Mouse (Mus musculus) olfactory bulb, adult 2 months (tissue): ENCODE results near the gene Agbl5. TPM values are rescaled to one million over a fixed set of nuclear protein-coding genes. Genes with fewer than 3 reads are reported as not detected.

Experiments used
- H3K27ac ChIP-seq: fragments of 200-500 bp; 2 replicates; pipeline ENCODE4 v1.5.1; 2012; ENCODE audit warnings: low read depth, low read length; ENCODE audit not compliant: insufficient read depth
- H3K4me1 ChIP-seq: fragments of 200-500 bp; 2 replicates; pipeline ENCODE4 v1.6.1; 2012; ENCODE audit warnings: low read length; ENCODE audit not compliant: control insufficient read depth, insufficient read depth
- H3K4me3 ChIP-seq: fragments of 200-500 bp; 2 replicates; pipeline ENCODE4 v1.5.1; 2012; ENCODE audit warnings: mild to moderate bottlenecking, low read depth, low read length, moderate library complexity; ENCODE audit not compliant: insufficient read depth
- CTCF ChIP-seq: fragments of 200-500 bp; IDR thresholded peaks from 2 replicates; pipeline ENCODE4 v1.5.1; 2012; ENCODE audit warnings: low read depth, mild to moderate bottlenecking, low read length, moderate library complexity; ENCODE audit not compliant: insufficient read depth
- POLR2A ChIP-seq: fragments of 200-500 bp; IDR thresholded peaks from 2 replicates; pipeline ENCODE4 v1.6.1; 2012; ENCODE audit warnings: mild to moderate bottlenecking, low read depth, low read length, moderate library complexity; ENCODE audit not compliant: insufficient read depth
- WGBS: fragments of 180-500 bp; shearing (Covaris S2); methylation state at CpG from one replicate; pipeline ENCODE4 v1.1.7; 2018; 5-methylcytosine and 5-hydroxymethylcytosine counted together
- polyA plus RNA-seq: library from polyadenylated mRNA; stranded (reverse); fragments of >200 nt; gene quantifications from 2 replicates; pipeline ENCODE4 v1.2.4, GENCODE M21; 2012; ENCODE audit warnings: low replicate concordance; ENCODE audit not compliant: missing spikeins, insufficient read depth, insufficient read length

Agbl5 gene
- polyA plus RNA-seq, 1 experiment = not detected

- 75% methylated on average over 5 of the region's 5 CpGs for WGBS
- H3K27ac ChIP-seq = no peak overlapping the region
- H3K4me3 ChIP-seq = no peak overlapping the region
- peaks cover 7% of the 10 kb centered on the region; the same call in 1 of the 2 replicates for H3K4me1 ChIP-seq
- no peak for TF ChIP-seq CTCF
- TF ChIP-seq POLR2A = no peak
Measured at GRCm38 (mm10) chr5:30934725-30935461, 46.4 kb downstream of the Agbl5 start.

GRCm38 (mm10) chr5:30943004-30943403 is 54.5 kb downstream of the Agbl5 start:
- Histone ChIP-seq H3K4me1 (peaks cover 8% of the 10 kb centered on the region), H3K27ac (no peak overlapping the region), H3K4me3 (no peak overlapping the region)
- no peak for TF ChIP-seq POLR2A
- WGBS = 95% methylated on average over 2 of the region's 2 CpGs

- 92% methylated on average over 6 of the region's 6 CpGs for WGBS
- Histone ChIP-seq H3K27ac (no peak overlapping the region), H3K4me3 (no peak overlapping the region), H3K4me1 (peaks cover 11% of the 10 kb centered on the region)
- TF ChIP-seq CTCF = no peak
- no peak for TF ChIP-seq POLR2A
Measured at GRCm38 (mm10) chr5:30944344-30944743, 55.9 kb downstream of the Agbl5 start.

DNA sequence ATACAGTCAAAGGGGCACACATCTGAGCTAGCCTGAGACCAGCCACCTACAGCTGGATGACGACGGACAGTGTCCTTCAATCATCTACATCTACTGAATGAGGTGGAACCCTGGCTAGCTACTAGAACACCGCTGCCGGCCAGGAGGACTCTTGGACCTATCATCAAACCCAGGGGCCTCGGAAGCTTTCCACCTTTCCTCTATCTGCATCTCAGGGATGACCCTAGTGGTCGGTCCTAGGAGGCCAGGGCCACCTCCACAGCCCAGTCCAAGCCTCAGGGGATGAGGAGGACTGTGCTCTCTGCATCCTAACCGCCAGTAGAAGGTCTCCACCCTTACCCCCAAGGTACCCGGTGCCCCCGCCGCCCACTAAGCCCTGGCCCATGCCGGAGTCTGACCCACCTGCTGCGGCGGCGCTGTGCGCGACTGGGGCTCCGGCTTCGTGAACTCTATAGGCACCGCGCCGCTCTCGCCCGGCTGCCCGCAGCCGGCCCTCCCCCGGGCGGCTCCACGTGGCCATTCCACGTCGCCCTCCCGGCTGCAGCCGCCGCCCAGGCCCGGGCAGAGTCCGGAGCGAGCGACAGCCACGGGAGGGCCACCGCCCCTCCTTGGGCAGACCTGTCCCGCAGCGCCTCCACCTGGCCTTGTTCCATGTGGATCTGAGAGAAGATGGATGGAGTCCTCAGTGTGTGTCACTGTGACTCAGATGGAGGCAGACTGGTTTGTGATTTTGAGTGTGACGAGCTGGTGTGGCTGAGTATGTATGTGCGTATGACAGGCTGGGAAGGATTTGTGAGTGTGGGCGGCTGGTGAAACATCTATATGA is 56.7 kb downstream of the Agbl5 start, which contains the start of gene Cgref1:
Gene Cgref1 (minus strand): TSS at position 636 of the 826 bp plus-strand sequence.
- TF ChIP-seq POLR2A (no peak), CTCF (0 out of 2 replicates have a peak, but pooled peaks have one; percentile 13)
- Histone ChIP-seq H3K4me1 (peaks cover 11% of the 10 kb centered on the region), H3K27ac (no peak within 1 kb of the TSS), H3K4me3 (peak within 1 kb of the TSS; percentile 50)
- 6% methylated on average over 44 of the region's 44 CpGs for WGBS

GRCm38 (mm10) chr5:30948620-30949019 is 60.1 kb downstream of the Agbl5 start:
- TF ChIP-seq POLR2A (no peak), CTCF (no peak)
- Histone ChIP-seq H3K4me1 (peaks cover 14% of the 10 kb centered on the region), H3K27ac (no peak overlapping the region), H3K4me3 (no peak overlapping the region)
- WGBS = 83% methylated on average over 5 of the region's 5 CpGs

DNA sequence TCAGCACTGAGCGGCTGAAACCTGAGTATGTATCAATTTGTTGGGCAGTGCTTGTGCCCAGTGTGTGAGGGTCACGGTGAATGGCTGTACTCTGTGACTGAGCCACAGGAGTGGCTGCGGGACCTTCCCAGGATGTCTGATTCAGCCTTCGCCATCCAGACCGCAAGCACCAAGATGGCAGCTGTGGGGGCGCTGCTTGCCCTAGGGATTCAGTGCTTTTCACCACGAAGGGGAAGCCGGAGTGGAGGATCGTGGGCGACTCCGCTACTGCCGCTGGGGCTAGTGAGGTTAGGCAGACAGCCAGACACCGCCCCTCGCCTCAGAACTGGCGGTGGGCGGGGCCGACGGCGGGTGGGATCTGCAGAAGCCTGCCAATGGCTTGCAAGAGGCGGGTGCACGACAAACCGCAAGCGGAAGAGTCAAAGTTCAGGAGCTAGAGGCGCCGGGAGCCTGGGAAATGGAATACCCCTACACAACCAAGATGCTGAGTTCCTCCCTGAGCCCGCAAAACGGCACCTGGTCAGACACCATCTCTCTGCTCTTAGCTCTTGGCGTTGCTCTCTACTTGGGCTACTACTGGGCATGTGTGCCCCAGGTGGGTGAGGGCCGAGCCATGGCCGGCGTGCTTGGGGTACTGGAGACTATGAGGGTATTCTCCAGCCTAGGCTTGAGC is 61.3 kb downstream of the Agbl5 start:
- peak; percentile 59 for TF ChIP-seq POLR2A
- no peak for TF ChIP-seq CTCF
- WGBS = under 1% methylated on average over 31 of the region's 31 CpGs
- Histone ChIP-seq H3K4me1 (peaks cover 14% of the 10 kb centered on the region), H3K4me3 (peak overlapping the region; percentile 60), H3K27ac (peak overlapping the region; percentile 78)

GRCm38 (mm10) chr5:30950451-30950850 is 62.0 kb downstream of the Agbl5 start:
- peak overlapping the region; percentile 5; the same call in 1 of the 2 replicates for H3K27ac ChIP-seq
- WGBS = 33% methylated on average over 4 of the region's 4 CpGs

DNA sequence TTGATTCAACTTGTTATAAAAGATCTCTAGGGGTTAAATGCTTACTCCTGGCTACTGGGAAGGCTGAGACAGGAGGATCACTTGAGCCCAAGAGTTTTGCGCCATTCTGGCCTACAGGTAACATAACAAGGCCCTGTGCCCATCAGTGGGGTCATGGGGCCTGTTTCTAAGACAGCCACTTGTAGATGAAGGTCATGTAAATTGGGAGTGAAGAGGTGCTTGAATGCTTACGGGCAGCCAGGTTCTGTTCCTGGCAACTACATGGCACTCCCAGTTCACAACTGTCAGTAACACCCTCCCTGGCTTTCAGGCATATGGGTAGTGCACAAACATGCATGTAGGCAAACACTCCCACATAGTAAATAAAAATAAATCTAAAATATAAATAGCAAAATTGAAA is 62.4 kb downstream of the Agbl5 start:
- Histone ChIP-seq H3K27ac (no peak overlapping the region), H3K4me1 (peaks cover 8% of the 10 kb centered on the region), H3K4me3 (no peak overlapping the region)
- TF ChIP-seq CTCF (no peak), POLR2A (no peak)
- 83% methylated on average over 2 of the region's 2 CpGs for WGBS

More at GRCm38 (mm10) chr5:30950451-30950850, 62.0 kb downstream of the Agbl5 start:
- H3K4me1 ChIP-seq = peaks cover 7% of the 10 kb centered on the region
- peak overlapping the region; percentile 60 for H3K4me3 ChIP-seq
- TF ChIP-seq POLR2A (no peak), CTCF (no peak)

GRCm38 (mm10) chr5:30951706-30952105 is 63.2 kb downstream of the Agbl5 start:
- H3K27ac ChIP-seq = no peak overlapping the region
- H3K4me3 ChIP-seq = no peak overlapping the region
- 35% methylated on average over 6 of the region's 6 CpGs for whole genome bisulfite sequencing
- TF ChIP-seq CTCF (no peak), POLR2A (no peak)
- peaks cover 10% of the 10 kb centered on the region for H3K4me1 ChIP-seq
